Mouse (Mus musculus) cerebellum, adult 11-12 months (tissue): Measurements from ENCODE around the gene Siah1b.

ENCODE experiments used
- DNase-seq: peaks from one replicate; pipeline ENCODE4 v3.0.0; 2022

Gene Siah1b

GRCm38 (mm10) chrX:164076040-164076775 is at the start of gene Siah1b:
Siah1b (minus strand) TSS chrX:164076493.
- DNase-seq, result peak; percentile 95

GRCm38 (mm10) chrX:164123942-164124341 is 47.6 kb upstream of the Siah1b start:
- no peak for DNase-seq

GRCm38 (mm10) chrX:164113744-164114143 is 37.5 kb upstream of the Siah1b start:
- DNase-seq, result no peak

- DNase-seq, result no peak
Measured at GRCm38 (mm10) chrX:164111146-164111545, 34.9 kb upstream of the Siah1b start.

GRCm38 (mm10) chrX:164102656-164103055 is 26.4 kb upstream of the Siah1b start:
- DNase-seq, result no peak

- no peak for DNase-seq
Measured at GRCm38 (mm10) chrX:164102198-164102597, 25.9 kb upstream of the Siah1b start.

GRCm38 (mm10) chrX:164101483-164101882 is 25.2 kb upstream of the Siah1b start:
- no peak for DNase-seq

- no peak for DNase-seq
Measured at GRCm38 (mm10) chrX:164095838-164096237, 19.5 kb upstream of the Siah1b start.

GRCm38 (mm10) chrX:164093435-164093834 is 17.1 kb upstream of the Siah1b start:
- no peak for DNase-seq

- no peak for DNase-seq
Measured at GRCm38 (mm10) chrX:164092300-164093169, 16.2 kb upstream of the Siah1b start.

- no peak for DNase-seq
Measured at GRCm38 (mm10) chrX:164089916-164090315, 13.6 kb upstream of the Siah1b start.

- DNase-seq, result peak; percentile 16
Measured at GRCm38 (mm10) chrX:164088582-164088981, 12.3 kb upstream of the Siah1b start, which contains the start of gene Cltrn. Cltrn (plus strand) TSS chrX:164088830.

- DNase-seq, result no peak
Measured at GRCm38 (mm10) chrX:164082030-164082429, 5.7 kb upstream of the Siah1b start.

GRCm38 (mm10) chrX:164068968-164069367 is 7.3 kb downstream of the Siah1b start:
- DNase-seq, result no peak

- peak; percentile 27 for DNase-seq
Measured at GRCm38 (mm10) chrX:164066185-164066584, 10.1 kb downstream of the Siah1b start.

- DNase-seq, result no peak
Measured at GRCm38 (mm10) chrX:164059070-164059469, 17.2 kb downstream of the Siah1b start.

- DNase-seq, result no peak
Measured at GRCm38 (mm10) chrX:164058523-164058922, 17.8 kb downstream of the Siah1b start.

- DNase-seq, result no peak
Measured at GRCm38 (mm10) chrX:164055726-164056125, 20.6 kb downstream of the Siah1b start.

GRCm38 (mm10) chrX:164046736-164047135 is 29.6 kb downstream of the Siah1b start:
- DNase-seq, result no peak

GRCm38 (mm10) chrX:164042069-164042468 is 34.2 kb downstream of the Siah1b start:
- DNase-seq, result no peak

GRCm38 (mm10) chrX:164038882-164039281 is 37.4 kb downstream of the Siah1b start:
- DNase-seq, result no peak

GRCm38 (mm10) chrX:164035931-164036330 is 40.4 kb downstream of the Siah1b start:
- no peak for DNase-seq

- no peak for DNase-seq
Measured at GRCm38 (mm10) chrX:164035401-164035800, 40.9 kb downstream of the Siah1b start.

GRCm38 (mm10) chrX:164032526-164032925 is 43.8 kb downstream of the Siah1b start:
- no peak for DNase-seq
